ENCODE assay signal across 8 mouse cellular contexts in the genomic region with DNA sequence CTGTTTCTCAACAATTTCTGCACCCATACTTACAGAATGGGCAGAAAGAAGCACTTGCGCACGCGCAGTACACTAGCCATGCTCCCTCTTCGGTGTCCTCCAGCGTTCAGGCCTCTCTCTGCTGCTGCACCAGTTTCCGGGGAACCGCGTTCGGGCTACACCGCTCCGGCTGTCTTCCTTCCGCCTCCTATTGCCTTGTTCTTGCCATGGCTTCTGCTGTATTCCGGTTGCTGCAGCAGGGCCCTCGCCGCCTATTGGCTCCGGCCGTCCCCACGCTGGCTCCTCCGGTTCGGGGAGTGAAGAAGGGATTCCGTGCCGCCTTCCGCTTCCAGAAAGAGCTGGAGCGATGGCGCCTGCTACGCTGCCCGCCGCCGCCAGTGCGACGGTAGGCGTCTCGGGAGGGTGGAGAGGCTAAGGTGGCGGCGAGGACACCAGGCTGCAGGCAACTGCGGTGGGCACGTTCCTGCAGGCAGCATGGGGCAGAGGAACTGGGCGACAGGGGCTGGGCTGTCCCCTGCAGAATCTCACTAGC. TPM values are rescaled to one million over a fixed set of nuclear protein-coding genes. Genes with fewer than 3 reads are reported as not detected.
DNase-seq lines count a peak whose midpoint lies in the region; ATAC-seq lines count a peak whose summit lies in the region.

A gene (plus strand): TSS at position 92 of the 532 bp plus-strand sequence.
A gene (minus strand): TSS at position 217 of the 532 bp plus-strand sequence.

- peak; percentile 97 to 100 for DNase-seq in adrenal gland, adult (ENCODE audit: inconsistent age in 2 of 2, low spot score in 1 of 2)
- DNase-seq in embryo, embryonic 10.5 days (ENCODE audit: low spot score) = peak; percentile 97
- DNase-seq in gastrocnemius, postnatal 14 days = peak; percentile 95
- DNase-seq in left cerebral cortex, postnatal 10 days (ENCODE audit: extremely low spot score in 1 of 2, low spot score in 2 of 2) = peak; percentile 96 to 98
- DNase-seq in right cerebral cortex, postnatal 25 days = peak; percentile 96
- peak; percentile 96 for DNase-seq in urinary bladder, postnatal 4 days (ENCODE audit: low spot score in 2 of 2)

- intact Hi-C loops in gastrocnemius, postnatal 14 days (cut with DNase I; ENCODE audit: low total_unique reads) = no loop called here
- intact Hi-C loops in left cerebral cortex, postnatal 10 days (cut with DNase I) = no loop called here

- peak; percentile 99 for ATAC-seq in inflammation-experienced regulatory T-cells, adult 6 months
- ATAC-seq in megakaryocyte-erythroid progenitor cell, adult 5-6 weeks (replicated peaks; ENCODE audit: low FRiP score, low TSS enrichment, poor library complexity, severe bottlenecking) = peak; percentile 99

RNA-seq across cellular contexts. Expression of the first gene that starts in this region (rescaled TPM):
- total RNA-seq in gastrocnemius, postnatal 14 days (2021) = 10 to 100 TPM; 35.5 to 36.4 TPM
- 10 to 100 TPM; 57.9 to 59.8 (median 59.5) TPM for polyA plus RNA-seq in inflammation-experienced regulatory T-cells, adult 6 months (2017; shearing (Covaris generic))
- total RNA-seq in left cerebral cortex, postnatal 10 days (2021) = 10 to 100 TPM; 20.8 to 22.6 TPM
- 34.5 and 40.3 TPM in 2 replicates for total RNA-seq in megakaryocyte-erythroid progenitor cell, adult 5-6 weeks (2014; fragmentation: Nextera tagmentation)
- total RNA-seq in megakaryocyte-erythroid progenitor cell, adult 5-6 weeks (2017) = 33.3 and 35.4 TPM in 2 replicates

RNA-seq across cellular contexts. Expression of the second gene that starts in this region (rescaled TPM):
- 10 to 100 TPM; 10.5 to 13.5 TPM for total RNA-seq in gastrocnemius, postnatal 14 days (2021)
- polyA plus RNA-seq in inflammation-experienced regulatory T-cells, adult 6 months (2017; shearing (Covaris generic)) = 10 to 100 TPM; 20.1 to 33.5 (median 22.2) TPM
- total RNA-seq in left cerebral cortex, postnatal 10 days (2021) = 10 to 100 TPM; 42.8 to 44.3 TPM
- total RNA-seq in megakaryocyte-erythroid progenitor cell, adult 5-6 weeks (2014; fragmentation: Nextera tagmentation) = 11.6 and 19.0 TPM in 2 replicates
- total RNA-seq in megakaryocyte-erythroid progenitor cell, adult 5-6 weeks (2017) = 4.1 and 9.3 TPM in 2 replicates

Comparison
In these comparisons a context has a peak if more than half of its experiments do, and no peak if none do; other contexts are left out.
1. Peak in every context shown above with its lines: DNase-seq and ATAC-seq.